Mouse (Mus musculus) left cerebral cortex, adult 11 months (tissue): ENCODE results near the gene Rsg1.

Source experiments
- DNase-seq: peaks from one replicate; pipeline ENCODE4 v3.0.0; 2022; ENCODE audit warnings: low spot score

Gene Rsg1

DNA sequence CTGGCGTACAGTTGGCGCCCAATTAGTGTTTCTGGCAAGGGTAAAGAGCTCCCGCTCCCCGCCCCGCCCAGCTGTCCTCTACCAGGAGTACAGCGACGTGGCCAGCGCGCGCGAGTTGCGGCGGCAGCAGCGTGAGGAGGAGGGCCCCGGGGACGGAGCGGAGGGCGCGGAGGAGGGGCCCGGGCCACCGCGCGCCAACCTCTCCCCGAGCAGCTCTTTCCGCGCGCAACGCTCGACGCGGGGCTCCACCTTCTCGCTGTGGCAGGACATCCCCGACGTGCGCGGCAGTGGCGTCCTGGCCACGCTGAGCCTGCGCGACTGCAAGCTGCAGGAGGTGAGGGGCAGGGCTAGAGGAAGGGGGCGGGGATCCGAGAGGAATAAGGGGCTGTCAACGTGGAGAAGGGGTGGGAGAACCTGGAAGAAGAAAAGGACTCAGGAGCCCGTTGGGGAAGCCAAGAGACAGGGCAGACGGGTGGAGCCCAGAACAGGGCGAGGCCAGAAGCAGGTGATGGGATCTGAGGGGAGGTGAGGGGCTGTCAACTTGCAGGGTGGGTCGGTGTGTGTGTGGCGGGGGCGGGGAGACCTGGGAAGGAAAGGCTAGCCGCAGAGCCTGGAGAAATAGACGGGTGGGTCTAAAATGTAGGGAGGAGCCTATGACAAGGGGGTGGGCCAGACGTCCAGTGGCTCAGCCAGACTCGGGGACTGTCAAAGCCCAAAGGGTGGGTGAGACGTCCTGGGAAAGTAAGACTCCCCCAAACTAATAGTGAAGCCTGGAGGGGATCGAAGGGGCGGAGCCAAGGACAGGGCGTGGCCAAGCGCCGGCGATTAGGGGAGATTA is 34.2 kb downstream of the Rsg1 start:
- no peak for DNase-seq

DNA sequence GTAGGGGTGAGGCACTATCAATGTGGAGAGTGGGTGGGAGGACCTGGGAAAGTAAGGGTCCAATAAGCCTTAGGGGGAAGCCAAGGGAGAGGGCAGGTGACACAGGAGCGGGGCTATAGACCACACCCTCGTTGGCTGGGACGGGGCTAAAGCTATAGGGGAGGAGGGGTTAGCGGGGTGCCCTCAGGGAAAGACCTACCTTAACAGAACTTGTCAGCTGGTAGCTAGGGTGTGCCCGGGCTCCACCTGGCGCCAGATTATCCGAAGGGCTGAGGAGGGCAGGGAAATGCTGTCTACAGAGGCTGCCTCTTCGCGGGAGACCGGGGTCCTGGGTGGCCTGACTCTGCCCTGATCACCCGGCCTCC is 34.8 kb downstream of the Rsg1 start:
- DNase-seq, result no peak

DNA sequence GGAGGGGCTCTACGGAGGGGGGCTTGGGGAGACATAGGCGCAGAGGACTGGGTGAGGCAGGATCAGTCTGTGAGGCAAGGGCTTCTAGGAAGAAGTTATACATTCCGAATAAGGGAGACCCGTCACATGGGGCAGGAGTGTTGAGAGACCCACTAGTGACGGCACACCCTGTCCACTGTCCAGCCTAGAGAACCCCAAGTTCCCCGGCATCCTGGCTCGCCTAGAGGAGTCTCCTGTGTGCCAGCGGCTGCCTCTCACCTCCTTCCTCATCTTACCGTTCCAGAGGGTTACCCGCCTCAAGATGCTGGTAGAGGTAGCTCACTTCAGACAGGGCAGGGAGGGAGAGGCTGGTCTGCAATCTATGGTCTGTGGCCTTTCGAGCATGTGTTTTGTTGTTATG is 35.6 kb downstream of the Rsg1 start:
- no peak for DNase-seq

DNA sequence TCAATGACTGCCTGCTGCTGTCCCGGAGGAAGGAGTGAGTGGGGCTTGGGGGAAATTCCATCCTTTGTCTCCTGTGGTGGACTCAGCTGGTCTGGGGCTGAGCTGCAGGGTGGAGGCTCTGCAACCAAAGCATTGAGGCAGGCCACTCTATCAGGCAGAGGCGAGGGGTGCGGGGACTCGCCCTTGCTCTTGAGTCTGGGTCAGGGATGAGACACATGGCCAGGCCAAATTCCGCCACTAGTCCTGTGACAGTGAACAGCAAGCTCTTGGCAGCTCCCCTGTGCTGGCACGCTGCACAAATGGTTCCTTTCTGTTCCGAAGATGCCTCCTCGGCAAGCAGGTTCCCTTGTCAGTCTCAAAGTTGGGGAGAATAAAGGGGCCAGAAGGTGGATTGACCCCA is 37.3 kb downstream of the Rsg1 start:
- DNase-seq, result no peak

DNA sequence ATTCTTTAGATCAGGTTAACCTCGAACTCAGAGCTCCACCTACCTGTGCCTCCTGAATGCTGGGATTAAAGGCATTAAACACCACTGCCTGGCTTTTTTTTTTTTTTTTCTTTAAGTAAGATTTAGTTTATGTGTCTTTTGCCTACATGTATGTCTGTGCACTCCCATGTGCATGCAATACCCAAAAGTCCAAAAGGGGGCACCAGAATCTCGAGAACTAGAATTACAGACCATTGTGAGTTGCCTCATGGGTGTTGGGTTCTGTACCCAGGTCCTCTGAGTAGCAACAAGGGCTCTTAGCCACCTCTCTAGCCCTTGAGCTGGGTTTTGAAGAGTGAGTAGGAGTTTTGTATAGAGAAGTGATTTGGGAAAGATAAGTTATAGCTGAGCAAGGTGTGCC is 38.9 kb downstream of the Rsg1 start:
- DNase-seq, result no peak

DNA sequence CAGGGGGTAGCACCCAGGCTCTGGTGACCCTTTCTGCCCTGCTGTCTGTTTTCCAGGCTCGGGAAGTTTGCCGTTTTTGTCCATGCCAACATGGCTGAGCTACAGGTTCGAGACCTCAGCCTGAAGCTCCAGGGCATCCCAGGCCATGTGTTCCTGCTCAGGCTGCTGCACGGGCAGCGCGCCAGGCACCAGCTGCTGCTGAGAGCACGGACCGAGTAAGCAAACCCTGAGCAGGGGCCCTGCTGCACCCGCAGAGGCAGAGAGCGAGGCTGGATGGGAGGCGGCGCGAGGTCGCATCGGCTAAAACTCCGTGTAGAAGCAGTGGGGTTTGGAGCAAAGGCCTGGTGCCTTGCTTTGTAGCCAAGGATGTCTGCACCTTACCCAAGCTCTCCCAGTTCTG is 40.5 kb downstream of the Rsg1 start:
- DNase-seq, result no peak

DNA sequence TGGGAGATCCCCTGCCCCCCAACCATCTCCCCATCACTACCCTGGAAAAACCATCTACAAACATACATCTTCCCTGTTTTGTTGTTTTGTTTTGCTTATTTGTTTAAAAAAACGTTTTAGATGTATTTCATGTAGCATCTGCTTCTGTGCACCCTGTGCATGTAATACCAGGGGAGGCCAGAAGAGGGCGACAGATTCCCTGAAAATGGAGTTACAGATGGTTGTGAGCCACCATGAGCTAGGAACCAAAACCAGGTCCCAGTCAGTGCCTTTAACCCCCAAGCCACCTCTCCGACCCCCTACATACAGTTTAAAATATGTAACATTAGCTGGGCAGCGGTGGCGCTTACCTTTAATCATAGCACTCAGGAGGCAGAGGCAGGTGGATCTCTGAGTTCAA is 43.7 kb downstream of the Rsg1 start:
- no peak for DNase-seq

DNA sequence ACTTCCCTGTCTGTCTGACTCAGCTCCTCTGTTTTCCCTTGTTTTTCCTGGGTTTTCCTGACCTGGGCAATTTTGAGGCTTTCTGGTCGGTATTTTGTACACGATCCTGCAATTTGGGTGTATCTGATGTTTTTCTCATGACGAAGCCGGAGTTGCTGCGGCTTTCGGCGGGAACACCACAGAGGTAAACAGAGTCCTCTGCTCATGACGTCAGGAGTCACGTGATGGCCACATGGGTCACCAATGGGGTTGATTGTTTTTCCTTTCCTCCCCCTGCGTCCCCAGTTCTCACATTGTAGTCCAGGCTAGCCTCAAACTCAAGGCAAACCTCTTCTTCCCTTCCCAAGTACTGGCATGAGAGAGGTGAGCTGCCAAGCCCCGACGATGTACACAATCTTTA is 45.7 kb downstream of the Rsg1 start:
- DNase-seq, result no peak

DNA sequence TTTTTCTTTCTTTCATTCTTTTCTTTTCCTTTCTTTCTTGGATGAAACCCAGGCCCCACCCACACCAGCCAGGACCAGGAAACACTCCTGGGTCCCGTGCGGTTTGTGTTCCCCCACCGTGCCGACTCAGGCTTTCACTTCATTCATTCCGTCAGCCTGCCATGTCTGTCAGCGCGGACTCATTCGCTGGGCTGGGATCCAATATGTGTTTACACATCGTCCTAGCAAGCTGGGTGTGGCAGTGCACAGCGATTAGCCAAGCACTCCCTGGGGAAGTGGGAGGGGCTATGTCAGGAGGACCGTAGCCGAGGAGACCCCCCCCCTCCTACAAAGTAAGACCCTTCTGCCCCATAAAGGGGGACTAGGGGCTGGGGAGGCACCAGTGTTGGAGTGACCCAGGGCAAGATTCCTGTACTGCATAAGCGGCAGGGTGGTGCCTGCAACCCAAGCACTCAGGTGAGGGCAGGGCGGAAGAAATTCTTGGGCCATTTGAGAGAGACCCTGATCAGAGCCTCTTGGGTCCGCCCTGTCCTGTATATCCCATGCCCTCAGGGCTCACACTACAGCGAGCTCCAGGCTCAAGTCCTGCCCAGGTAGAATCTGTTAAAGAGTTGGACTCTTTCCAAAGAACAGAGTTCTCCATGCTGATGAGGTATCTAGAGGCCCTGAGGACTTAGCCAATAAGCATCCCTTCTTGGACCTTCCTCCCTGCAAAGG is 46.4 kb downstream of the Rsg1 start:
- DNase-seq, result no peak

DNA sequence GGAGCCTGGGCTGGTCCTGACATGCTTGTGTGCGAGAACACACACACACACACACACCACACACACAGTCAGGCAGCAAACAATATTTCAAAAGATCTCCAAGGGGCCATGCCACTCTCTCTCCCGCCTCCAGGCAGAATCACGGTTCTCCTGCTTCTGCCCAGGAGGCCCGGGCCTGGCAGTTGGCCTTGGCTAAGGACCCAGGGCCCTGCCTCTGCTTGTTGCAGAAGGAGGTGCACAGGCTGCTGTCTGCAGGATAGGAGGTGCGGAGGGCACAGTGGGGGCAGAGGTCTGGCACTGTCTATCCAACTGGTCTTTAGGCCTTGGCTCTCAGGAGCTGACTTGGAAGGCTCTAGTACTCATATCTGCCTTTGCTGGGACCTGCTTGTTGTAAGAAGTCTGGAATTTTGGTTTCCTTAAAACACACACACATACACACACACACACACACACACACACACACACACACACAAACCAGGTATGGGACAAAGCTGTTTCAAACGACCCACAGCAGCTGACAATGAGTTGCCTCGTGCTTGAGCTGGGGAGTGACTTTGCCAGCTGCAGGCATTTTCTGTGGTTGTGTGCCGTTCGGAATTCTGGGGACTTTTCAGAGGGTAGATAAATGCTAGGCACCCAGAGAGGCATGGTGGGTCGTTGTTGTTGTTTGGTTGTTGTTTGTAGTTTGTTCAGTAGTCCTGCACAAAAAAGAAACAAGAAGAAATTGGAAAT is 49.3 kb downstream of the Rsg1 start:
- no peak for DNase-seq

DNA sequence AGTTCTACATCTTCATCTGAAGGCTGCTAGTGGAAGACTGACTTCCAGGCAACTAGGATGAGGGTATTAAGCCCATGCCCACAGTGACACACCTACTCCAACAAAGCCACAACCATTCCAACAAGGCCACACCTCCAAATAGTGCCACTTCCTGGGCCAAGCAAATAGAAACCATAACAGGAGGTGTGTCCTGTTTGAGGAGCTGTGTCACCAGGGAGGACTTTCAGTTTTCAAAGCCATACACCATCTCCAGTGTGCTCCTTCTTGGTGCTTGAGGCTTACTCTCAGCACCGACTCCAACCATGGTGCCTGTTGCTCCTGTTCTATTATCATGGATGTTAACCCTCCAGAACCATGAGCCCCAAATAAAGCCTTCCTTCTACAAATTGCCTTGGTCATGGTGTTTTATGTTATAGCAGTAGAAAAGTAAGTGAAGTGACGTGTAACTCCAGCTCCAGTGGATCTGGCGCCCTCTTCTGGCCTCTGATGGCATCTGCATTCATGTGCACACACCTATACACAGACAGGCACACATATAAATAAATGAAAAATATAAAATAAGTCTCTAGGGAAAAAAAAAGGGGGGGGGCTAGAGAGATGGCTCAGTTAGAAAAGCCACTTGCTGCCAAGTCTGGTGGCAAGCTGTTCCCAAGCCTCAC is 52.4 kb downstream of the Rsg1 start:
- DNase-seq, result no peak

DNA sequence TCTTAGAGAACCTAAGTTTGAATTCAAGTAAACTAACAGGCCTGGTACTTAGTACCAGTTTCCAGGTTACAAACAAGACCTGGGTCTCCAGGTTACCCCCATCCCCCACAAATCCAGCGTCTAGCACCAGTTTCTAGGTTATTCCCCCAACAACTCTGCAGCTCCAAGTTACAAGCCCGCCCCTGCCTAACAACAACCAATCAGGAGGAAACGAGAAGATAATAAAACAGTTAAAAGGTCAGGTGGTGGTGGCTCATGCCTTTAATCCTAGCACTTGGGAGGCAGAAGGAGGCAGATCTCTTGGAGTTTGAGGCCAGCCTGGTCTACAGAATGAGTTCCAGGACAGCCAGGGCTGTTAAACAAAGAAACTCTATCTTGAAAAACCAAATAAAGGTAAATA is 53.5 kb downstream of the Rsg1 start:
- DNase-seq, result no peak

DNA sequence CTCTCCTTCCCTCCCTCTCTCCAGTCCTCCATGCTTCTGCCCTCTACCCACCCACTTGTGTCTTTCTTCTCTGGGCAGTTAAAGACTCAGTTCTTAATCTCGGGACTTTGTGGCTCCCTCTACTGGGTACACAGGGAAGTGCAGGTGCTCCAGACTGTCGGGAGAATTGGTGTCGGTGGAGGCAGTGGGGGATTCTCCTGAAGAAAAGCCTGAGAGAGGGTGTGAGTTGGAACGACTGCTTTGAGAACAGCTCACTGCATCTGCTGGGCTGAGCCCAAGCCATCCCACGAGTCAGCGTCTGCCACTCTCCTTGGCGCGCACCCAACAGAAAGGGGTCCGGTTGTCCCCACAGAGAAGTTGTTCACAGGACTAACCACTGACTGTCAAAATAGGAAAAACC is 54.1 kb downstream of the Rsg1 start:
- peak; percentile 35 for DNase-seq

DNA sequence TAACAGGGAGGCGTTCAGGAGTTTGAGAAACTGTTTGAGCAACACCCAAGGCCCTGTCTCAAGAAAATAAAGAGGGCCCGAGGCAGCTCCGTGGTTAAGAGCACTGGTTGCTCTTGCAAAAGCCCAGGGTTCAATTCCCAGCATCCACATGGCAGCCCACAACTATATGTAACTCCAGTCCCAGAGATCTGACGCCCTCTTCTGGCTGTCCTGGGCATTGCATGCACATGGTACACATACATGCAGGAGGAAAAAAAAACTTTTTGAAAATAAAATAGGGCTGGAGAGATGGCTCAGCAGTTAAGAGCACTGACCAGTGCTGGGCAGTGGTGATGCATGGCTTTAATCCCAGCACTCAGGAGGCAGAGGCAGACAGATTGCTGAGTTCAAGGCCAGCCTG is 54.6 kb downstream of the Rsg1 start:
- DNase-seq, result no peak

DNA sequence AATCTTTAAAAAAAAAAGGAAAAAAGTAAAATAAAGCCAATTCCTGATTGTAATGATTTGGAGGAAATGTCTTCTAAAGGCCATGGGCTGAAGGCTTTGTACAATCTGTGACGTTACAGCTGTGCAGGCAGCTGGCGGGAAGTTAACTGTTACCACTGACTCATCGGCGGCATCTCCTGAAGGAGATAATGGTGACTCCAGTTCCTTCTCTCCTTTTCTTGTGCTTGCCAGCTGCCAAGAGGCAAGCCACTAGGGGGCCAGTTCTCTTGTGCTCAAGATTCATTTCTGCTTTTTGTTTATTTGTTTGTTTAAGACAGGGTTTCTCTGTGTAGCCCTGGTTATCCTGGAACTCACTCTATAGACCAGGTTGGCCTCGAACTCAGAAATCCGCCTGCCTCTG is 55.3 kb downstream of the Rsg1 start:
- no peak for DNase-seq

DNA sequence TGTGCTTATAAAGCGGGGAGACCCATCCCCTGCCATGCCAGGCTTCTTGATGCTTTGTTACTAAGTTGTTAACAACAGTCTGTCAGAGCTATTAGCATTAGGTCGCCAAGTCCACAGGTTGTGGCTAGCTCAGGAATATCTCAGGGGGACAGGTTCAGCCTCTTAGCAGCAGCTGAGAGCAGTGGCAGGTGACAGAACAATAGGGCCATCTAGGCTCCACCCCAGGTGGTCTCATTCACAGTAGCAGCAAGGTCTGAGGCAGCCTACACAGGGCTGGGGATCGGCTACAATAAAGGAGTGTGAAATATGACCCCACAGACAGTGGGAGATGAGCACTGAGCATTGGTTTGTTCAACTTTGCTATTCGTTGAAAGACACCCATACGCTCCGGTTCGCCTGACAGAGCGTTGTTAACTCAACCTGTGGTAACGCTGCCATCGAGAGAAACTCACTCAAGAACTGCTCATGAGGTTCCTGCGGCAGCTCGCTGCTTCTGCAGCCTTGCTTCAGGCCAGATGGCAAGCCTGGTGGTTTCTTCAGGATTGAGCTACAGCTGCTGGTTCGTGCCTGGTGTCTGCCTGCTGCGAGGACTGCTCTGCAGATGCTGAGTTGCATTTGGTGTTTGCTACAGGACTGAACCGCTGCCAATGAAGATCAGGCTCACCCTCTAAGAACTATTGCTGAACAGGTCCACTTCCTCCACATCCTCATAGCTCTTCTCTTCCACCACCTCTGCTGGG is 56.6 kb downstream of the Rsg1 start:
- no peak for DNase-seq

DNA sequence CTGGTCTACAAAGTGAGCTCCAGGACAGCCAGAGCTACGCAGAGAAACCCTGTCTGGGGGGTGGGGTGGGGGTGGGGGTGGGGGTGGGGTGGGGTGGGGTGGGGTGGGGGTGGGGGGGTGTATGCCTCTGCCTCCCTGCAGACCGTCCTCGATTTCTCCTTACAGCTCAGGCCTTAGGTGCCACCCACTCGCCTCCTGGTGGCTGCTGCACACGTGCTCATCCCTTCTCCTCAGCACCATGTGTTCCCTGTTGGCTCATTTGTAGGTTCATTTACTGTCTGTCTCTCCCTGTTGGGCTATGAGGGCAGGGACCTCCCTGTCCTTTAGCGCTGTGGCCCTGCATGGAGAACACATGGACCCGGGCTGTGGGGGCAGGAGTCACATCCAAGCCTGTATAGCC is 57.5 kb downstream of the Rsg1 start:
- DNase-seq, result no peak

DNA sequence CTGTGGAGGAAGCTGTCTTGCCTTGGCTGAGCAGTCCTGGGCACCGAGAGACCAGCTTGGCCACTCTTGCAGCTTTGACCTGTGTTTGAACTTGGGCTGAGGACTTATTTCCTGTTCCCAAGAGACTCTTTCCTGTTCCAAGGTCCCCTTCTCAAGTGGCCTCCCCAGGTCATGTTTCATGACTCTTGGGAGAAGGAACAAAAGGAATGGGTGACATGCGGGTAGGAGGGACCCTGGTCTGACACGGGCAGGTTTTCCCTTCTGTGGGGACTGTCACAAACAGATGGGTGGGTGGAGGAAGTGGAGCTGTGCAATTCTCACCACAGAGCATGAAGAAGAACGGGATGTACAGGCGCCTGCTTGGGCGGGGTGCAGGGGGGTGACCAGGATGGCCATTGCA is 58.0 kb downstream of the Rsg1 start:
- no peak for DNase-seq

DNA sequence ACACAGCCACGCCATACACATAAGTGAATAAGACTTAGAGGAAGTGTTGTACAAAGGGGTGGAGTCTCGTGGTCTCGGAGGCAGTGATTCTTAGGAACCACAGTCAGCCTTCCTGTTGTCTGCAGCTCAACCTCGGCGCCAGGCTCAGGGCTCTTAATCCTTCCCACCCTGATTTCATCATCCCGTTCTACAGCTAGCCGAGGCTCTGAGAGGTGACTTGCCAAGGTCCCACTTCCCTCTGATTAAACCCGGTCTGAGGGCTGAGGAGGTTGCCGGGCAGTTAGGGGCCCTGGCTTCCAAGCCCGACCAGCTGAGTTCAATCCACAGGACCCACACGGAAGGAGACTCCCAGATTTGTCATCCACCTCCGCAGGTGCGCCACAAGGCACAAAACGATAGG is 59.1 kb downstream of the Rsg1 start:
- DNase-seq, result no peak

DNA sequence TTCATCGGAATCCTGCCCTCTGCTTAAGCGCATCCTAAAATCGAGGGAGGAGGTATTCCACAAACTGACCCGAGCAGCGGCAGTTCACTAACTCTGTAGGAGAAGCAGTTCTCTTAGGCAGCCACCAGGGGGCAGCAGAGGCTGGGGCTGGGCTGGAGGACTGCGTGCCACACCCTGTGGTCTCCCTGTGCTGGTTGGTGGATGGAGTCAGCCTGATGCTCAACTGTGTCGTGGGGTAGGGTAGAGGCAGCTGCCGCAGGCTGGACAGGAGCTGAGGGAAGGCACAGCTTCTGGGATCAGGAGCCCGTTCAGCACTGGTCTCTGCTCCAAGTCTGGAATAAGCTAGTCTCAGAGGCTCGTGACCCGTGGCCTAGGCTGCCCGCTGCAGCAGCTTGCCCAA is 59.5 kb downstream of the Rsg1 start:
- peak; percentile 34 for DNase-seq

DNA sequence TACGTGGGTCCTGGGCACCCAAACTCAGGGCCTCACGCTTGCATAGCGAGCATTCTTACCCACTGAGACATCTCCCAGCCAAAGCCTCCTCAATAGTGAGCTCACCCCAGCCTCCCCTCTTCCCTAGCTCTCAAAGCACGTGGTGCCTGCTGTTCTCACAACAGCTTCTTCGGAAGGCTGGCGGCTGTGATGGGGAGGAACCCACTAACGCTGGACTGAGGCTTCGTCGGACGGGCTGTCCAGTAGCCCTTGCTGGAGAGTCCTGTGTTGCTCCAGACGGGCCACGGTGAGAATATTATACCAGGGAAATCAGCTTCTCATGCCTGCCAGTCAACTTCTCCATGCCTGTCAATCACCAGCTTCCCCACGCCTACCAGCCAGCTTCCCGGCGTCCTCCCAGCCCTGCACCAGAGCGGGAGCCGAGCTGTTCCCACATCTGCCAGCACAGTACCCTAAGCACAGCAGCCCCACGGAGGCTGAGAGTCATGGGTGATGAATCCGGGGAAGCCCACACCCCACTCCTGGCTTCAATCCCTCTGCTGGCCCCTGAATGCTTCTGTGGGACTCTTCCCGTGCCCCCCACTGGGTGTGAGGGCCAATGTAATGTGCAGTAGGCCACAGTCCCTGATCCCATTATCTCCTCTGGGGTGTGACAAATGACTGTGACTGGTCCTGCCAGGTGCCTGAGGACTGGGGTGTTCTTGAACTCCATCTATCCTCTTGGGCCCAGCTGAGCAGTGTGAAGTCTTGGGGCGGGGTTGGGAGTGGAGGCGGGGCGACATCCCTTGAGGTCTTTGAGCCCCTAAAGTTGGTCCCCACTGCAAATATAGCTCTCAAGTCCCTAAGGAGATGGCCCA is 61.0 kb downstream of the Rsg1 start:
- no peak for DNase-seq
